Mouse (Mus musculus): ENCODE results near the gene Trim14.
"Not testable (repeated sequence)": the region's sequence is repeated elsewhere in the genome, so short reads cannot be mapped to it uniquely, and the experiment has no call there.

Trim14 gene

GRCm38 (mm10) chr4:46535840-46536361 lies at the start of gene Trim14:
Gene Trim14, minus strand, starts transcription at chr4:46536141.
- DNase-seq (ENCODE audit: low spot score): peak; percentile 79

GRCm38 (mm10) chr4:46585041-46585810 lies 49.3 kb upstream of the Trim14 start:
- DNase-seq (ENCODE audit: low spot score): no peak

- DNase-seq (ENCODE audit: low spot score): not testable (repeated sequence)
Measured at GRCm38 (mm10) chr4:46584536-46584935, 48.6 kb upstream of the Trim14 start.

GRCm38 (mm10) chr4:46584084-46584483 lies 48.1 kb upstream of the Trim14 start:
- DNase-seq (ENCODE audit: low spot score): not testable (repeated sequence)

GRCm38 (mm10) chr4:46582024-46582423 lies 46.1 kb upstream of the Trim14 start:
- not testable (repeated sequence) for DNase-seq (ENCODE audit: low spot score)

- DNase-seq (ENCODE audit: low spot score): not testable (repeated sequence)
Measured at GRCm38 (mm10) chr4:46581577-46581976, 45.6 kb upstream of the Trim14 start.

- not testable (repeated sequence) for DNase-seq (ENCODE audit: low spot score)
Measured at GRCm38 (mm10) chr4:46580799-46581243, 44.9 kb upstream of the Trim14 start.

- DNase-seq (ENCODE audit: low spot score): not testable (repeated sequence)
Measured at GRCm38 (mm10) chr4:46578796-46579346, 42.9 kb upstream of the Trim14 start.

- DNase-seq (ENCODE audit: low spot score): no peak
Measured at GRCm38 (mm10) chr4:46578228-46578627, 42.3 kb upstream of the Trim14 start.

GRCm38 (mm10) chr4:46575509-46576284 lies 39.8 kb upstream of the Trim14 start:
- not testable (repeated sequence) for DNase-seq (ENCODE audit: low spot score)

- no peak for DNase-seq (ENCODE audit: low spot score)
Measured at GRCm38 (mm10) chr4:46574841-46575240, 38.9 kb upstream of the Trim14 start.

GRCm38 (mm10) chr4:46574024-46574753 lies 38.2 kb upstream of the Trim14 start:
- no peak for DNase-seq (ENCODE audit: low spot score)

GRCm38 (mm10) chr4:46572616-46573015 lies 36.7 kb upstream of the Trim14 start:
- DNase-seq (ENCODE audit: low spot score): no peak

GRCm38 (mm10) chr4:46571744-46572143 lies 35.8 kb upstream of the Trim14 start:
- no peak for DNase-seq (ENCODE audit: low spot score)

GRCm38 (mm10) chr4:46569671-46570070 lies 33.7 kb upstream of the Trim14 start:
- no peak for DNase-seq (ENCODE audit: low spot score)

GRCm38 (mm10) chr4:46568169-46568568 lies 32.2 kb upstream of the Trim14 start:
- no peak for DNase-seq (ENCODE audit: low spot score)

- DNase-seq (ENCODE audit: low spot score): no peak
Measured at GRCm38 (mm10) chr4:46566931-46567671, 31.2 kb upstream of the Trim14 start.

- no peak for DNase-seq (ENCODE audit: low spot score)
Measured at GRCm38 (mm10) chr4:46565393-46565955, 29.5 kb upstream of the Trim14 start.

- DNase-seq (ENCODE audit: low spot score): no peak
Measured at GRCm38 (mm10) chr4:46564247-46564646, 28.3 kb upstream of the Trim14 start.

- DNase-seq (ENCODE audit: low spot score): no peak
Measured at GRCm38 (mm10) chr4:46563847-46564246, 27.9 kb upstream of the Trim14 start.

- no peak for DNase-seq (ENCODE audit: low spot score)
Measured at GRCm38 (mm10) chr4:46562841-46563240, 26.9 kb upstream of the Trim14 start.

All from T-cell, adult 2 months (primary cell).